Mouse (Mus musculus): Measurements from ENCODE around the gene Klrg2.

GRCm38 (mm10) chr6:38682532-38682931 is 45.5 kb upstream of the Klrg2 start:
- TF ChIP-seq CTCF (IDR thresholded peaks at IDR 0.05; ENCODE audit: borderline replicate concordance, extremely low read depth, insufficient read depth, insufficient read length) (no peak), POLR2A (IDR thresholded peaks at IDR 0.05; ENCODE audit: borderline replicate concordance, extremely low read depth, insufficient read depth, insufficient read length, poor library complexity, severe bottlenecking) (no peak)

Data from brain, embryonic 14.5 days (tissue).